Mouse (Mus musculus) neural tube, embryonic 13.5 days (tissue): Measurements from ENCODE around the gene Zbtb21. TPM values are rescaled to one million over a fixed set of nuclear protein-coding genes. Genes with fewer than 3 reads are reported as not detected.
"Not testable (repeated sequence)": the region's sequence is repeated elsewhere in the genome, so short reads cannot be mapped to it uniquely, and the experiment has no call there.

ENCODE experiments used
- ATAC-seq: fragments of 200-750 bp; cut with Nextera tagmentation; 2 replicates; pipeline ENCODE4 v1.8.0; 2017; ENCODE audit warnings: low read depth, mild to moderate bottlenecking, moderate TSS enrichment, moderate library complexity
- H3K27ac ChIP-seq: fragments of 300-500 bp; sonication (generic); replicated peaks from 2 replicates; pipeline ENCODE4 v1.5.1; 2015; ENCODE audit warnings: moderate library complexity, mild to moderate bottlenecking, inconsistent platforms
- H3K27me3 ChIP-seq: fragments of 300-500 bp; sonication (generic); 2 replicates; pipeline ENCODE4 v1.6.1; 2015; ENCODE audit warnings: mild to moderate bottlenecking, inconsistent platforms
- H3K36me3 ChIP-seq: fragments of 300-500 bp; sonication (generic); 2 replicates; pipeline ENCODE4 v1.6.1; 2015; ENCODE audit warnings: mild to moderate bottlenecking, inconsistent platforms
- H3K4me1 ChIP-seq: fragments of 300-500 bp; sonication (generic); replicated peaks from 2 replicates; pipeline ENCODE4 v1.6.1; 2015; ENCODE audit warnings: inconsistent platforms
- H3K4me2 ChIP-seq: fragments of 300-500 bp; sonication (generic); 2 replicates; pipeline ENCODE4 v1.6.1; 2015; ENCODE audit warnings: inconsistent platforms, mild to moderate bottlenecking, moderate library complexity
- H3K4me3 ChIP-seq: fragments of 300-500 bp; sonication (generic); 2 replicates; pipeline ENCODE4 v1.5.1; 2015; ENCODE audit warnings: mild to moderate bottlenecking, inconsistent platforms
- H3K9ac ChIP-seq: fragments of 300-500 bp; sonication (generic); 2 replicates; pipeline ENCODE4 v1.6.1; 2015; ENCODE audit warnings: moderate library complexity, mild to moderate bottlenecking, inconsistent platforms
- H3K9me3 ChIP-seq: fragments of 300-500 bp; sonication (generic); 2 replicates; pipeline ENCODE4 v1.6.1; 2016; ENCODE audit warnings: inconsistent platforms
- WGBS: fragments of 180-500 bp; shearing (Covaris S2); methylation state at CpG from one replicate; pipeline ENCODE4 v1.1.7; 2015; 5-methylcytosine and 5-hydroxymethylcytosine counted together
- polyA plus RNA-seq: library from polyadenylated mRNA; unstranded; fragments of >200 nt; fragmentation: Nextera tagmentation; extraction: Ambion mirVana; gene quantifications from 2 replicates; pipeline ENCODE4 v1.2.1, GENCODE M21; 2015

The Zbtb21 gene
- polyA plus RNA-seq, 1 experiment from 2014 or later: 13.5 TPM

DNA sequence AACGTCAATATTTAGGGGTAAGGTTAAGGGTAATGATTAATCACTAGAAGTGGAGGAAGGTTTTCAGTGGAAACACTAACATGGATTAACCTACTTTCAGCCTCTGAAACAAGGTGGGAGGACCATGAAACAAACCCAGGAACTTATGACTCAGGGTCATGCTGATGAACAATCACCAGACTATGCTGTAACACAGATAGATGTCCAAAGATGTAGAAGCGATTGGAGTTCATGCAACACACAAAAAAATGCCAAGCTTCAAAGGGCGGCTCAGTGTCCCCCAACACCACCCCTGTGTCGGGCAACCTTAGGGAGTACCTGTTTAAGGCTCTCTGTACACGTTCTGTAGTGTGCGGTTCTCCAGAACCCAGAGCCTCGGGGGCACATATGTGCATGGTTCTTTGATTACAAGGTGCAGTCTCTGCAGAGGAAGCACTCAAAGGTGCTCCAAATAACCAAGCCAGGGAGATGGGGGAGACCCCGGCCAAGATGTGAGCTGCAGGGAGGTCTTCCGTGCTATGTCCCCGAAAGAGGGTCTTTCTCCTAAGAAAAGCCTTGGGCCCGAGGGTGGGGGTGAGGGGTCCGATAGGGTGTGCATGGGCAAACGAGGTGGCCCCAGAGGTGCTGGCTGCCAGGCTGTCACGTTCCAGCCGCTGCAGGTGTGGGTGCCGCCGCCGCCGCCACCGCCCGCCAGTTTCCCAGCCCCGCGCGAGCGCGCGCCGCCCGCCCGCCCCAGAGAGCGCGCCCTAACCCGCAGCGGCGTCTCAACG, 856 bp downstream of the Zbtb21 start:
- WGBS: 8% methylated on average over 36 of the region's 36 CpGs
- Histone ChIP-seq H3K9ac (peak overlapping the region; percentile 94), H3K4me3 (peak overlapping the region; percentile 87), H3K27me3 (no peaks in the 10 kb centered on the region), H3K4me1 (peaks cover 17% of the 10 kb centered on the region), H3K27ac (peak overlapping the region; percentile 97), H3K9me3 (no peaks in the 10 kb centered on the region), H3K4me2 (peak overlapping the region; percentile 95), H3K36me3 (peaks cover 6% of the 10 kb centered on the region; the same call in 1 of the 2 replicates)
- ATAC-seq: peak; percentile 40; the same call in 1 of the 2 replicates

- no peaks in the 10 kb centered on the region for H3K9me3 ChIP-seq
- no peak overlapping the region for H3K9ac ChIP-seq
- no peaks in the 10 kb centered on the region for H3K27me3 ChIP-seq
- no peak overlapping the region for H3K4me3 ChIP-seq
- 89% methylated on average over 3 of the region's 3 CpGs for WGBS
- H3K4me1 ChIP-seq: peaks cover 17% of the 10 kb centered on the region
- no peak overlapping the region for H3K27ac ChIP-seq
- ATAC-seq: no peak
- H3K4me2 ChIP-seq: no peak overlapping the region; the same call in 1 of the 2 replicates
- H3K36me3 ChIP-seq: peaks cover 18% of the 10 kb centered on the region
Measured at GRCm38 (mm10) chr16:97960348-97960747, 2.1 kb downstream of the Zbtb21 start.

GRCm38 (mm10) chr16:97958401-97958973, 3.9 kb downstream of the Zbtb21 start:
- peaks cover 17% of the 10 kb centered on the region for H3K4me1 ChIP-seq
- no peak for ATAC-seq
- H3K27ac ChIP-seq: no peak overlapping the region
- H3K9ac ChIP-seq: no peak overlapping the region
- no peaks in the 10 kb centered on the region for H3K9me3 ChIP-seq
- no peak overlapping the region for H3K4me3 ChIP-seq
- no peak overlapping the region for H3K4me2 ChIP-seq
- H3K36me3 ChIP-seq: peaks cover 32% of the 10 kb centered on the region
- no peaks in the 10 kb centered on the region for H3K27me3 ChIP-seq

GRCm38 (mm10) chr16:97957626-97958025, 4.8 kb downstream of the Zbtb21 start:
- no peak overlapping the region for H3K9ac ChIP-seq
- no peak overlapping the region for H3K27ac ChIP-seq
- no peak for ATAC-seq
- H3K27me3 ChIP-seq: no peaks in the 10 kb centered on the region
- no peak overlapping the region for H3K4me3 ChIP-seq
- H3K36me3 ChIP-seq: peaks cover 40% of the 10 kb centered on the region
- no peaks in the 10 kb centered on the region for H3K9me3 ChIP-seq
- peaks cover 14% of the 10 kb centered on the region for H3K4me1 ChIP-seq
- H3K4me2 ChIP-seq: no peak overlapping the region

- H3K36me3 ChIP-seq: peaks cover 56% of the 10 kb centered on the region
- peaks cover 7% of the 10 kb centered on the region for H3K4me1 ChIP-seq
- no peak overlapping the region for H3K9ac ChIP-seq
- no peak overlapping the region for H3K27ac ChIP-seq
- H3K4me2 ChIP-seq: no peak overlapping the region
- 88% methylated on average over 2 of the region's 2 CpGs for WGBS
- no peaks in the 10 kb centered on the region for H3K9me3 ChIP-seq
- no peak for ATAC-seq
- no peaks in the 10 kb centered on the region for H3K27me3 ChIP-seq
- no peak overlapping the region for H3K4me3 ChIP-seq
Measured at GRCm38 (mm10) chr16:97956011-97956410, 6.4 kb downstream of the Zbtb21 start.

DNA sequence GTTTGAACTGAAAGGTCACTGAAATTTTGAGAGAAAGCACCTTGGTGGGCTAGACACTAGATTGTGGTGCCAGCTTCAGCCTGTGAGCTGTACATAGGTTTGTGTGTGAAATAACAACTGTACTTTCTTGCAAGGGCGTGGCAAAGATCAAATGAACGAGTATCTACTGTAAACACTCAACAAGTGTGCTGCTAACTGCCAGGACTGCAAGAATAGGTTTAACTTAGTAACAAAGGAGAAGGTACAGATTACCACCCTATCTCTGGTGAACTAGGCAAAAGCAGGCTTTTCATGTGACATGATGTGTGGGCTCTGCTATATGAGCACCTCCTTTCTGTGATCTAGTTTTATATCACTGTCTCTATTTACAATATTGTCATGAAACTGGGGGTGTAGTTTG, 9.1 kb downstream of the Zbtb21 start:
- no peaks in the 10 kb centered on the region for H3K9me3 ChIP-seq
- 92% methylated on average over 2 of the region's 2 CpGs for WGBS
- H3K4me3 ChIP-seq: no peak overlapping the region
- ATAC-seq: no peak
- no peaks in the 10 kb centered on the region for H3K4me1 ChIP-seq
- no peak overlapping the region for H3K9ac ChIP-seq
- no peaks in the 10 kb centered on the region for H3K27me3 ChIP-seq
- H3K36me3 ChIP-seq: peaks cover 77% of the 10 kb centered on the region
- H3K4me2 ChIP-seq: no peak overlapping the region
- H3K27ac ChIP-seq: no peak overlapping the region

DNA sequence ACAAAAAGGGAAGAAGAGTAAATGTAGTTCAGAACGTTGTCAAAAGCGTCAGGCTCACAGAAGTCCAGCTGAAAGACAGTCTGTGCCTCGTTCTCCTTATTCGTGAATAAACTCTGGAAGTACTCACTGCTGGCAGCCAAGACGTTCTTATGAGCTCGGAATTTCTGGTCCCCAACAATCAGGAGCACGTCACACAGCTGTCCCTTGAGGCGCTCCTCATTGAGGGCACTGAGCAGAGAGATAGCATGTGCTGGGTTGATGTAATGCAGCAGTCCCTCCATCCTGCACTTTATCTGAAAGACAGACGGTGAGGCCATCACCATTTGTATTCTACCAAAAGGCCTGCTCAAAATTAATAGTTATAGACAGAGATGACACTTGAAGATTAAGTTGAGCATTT, 9.6 kb downstream of the Zbtb21 start:
- Histone ChIP-seq H3K36me3 (peaks cover 80% of the 10 kb centered on the region), H3K4me1 (no peaks in the 10 kb centered on the region), H3K27me3 (no peaks in the 10 kb centered on the region), H3K27ac (no peak overlapping the region), H3K9ac (no peak overlapping the region), H3K4me3 (no peak overlapping the region), H3K4me2 (no peak overlapping the region), H3K9me3 (no peaks in the 10 kb centered on the region)
- 93% methylated on average over 9 of the region's 9 CpGs for WGBS
- ATAC-seq: no peak

DNA sequence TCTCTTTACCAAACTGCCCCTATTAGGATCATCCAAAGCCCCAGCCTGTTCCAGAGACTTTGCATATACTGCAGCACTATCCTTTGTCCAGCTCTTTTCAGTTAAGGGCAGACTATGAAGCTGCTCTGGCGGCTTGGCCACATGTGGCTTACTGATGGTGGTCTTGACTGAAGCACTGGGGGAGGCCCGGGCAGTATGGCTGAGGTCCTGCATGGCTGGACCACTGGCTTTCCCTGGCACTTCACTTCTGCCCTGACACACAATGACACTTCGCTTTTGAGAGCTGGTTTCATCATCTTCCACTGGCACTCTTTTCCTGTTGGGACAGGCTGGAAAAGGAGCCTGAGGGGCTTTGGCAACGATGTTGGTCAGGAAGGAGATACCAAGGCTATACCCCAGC, 10.1 kb downstream of the Zbtb21 start:
- H3K27me3 ChIP-seq: no peaks in the 10 kb centered on the region
- H3K9me3 ChIP-seq: no peaks in the 10 kb centered on the region
- no peak overlapping the region for H3K9ac ChIP-seq
- no peak overlapping the region for H3K4me2 ChIP-seq
- H3K36me3 ChIP-seq: peaks cover 80% of the 10 kb centered on the region
- H3K4me1 ChIP-seq: no peaks in the 10 kb centered on the region
- no peak overlapping the region for H3K27ac ChIP-seq
- ATAC-seq: no peak
- 90% methylated on average over 4 of the region's 4 CpGs for WGBS
- no peak overlapping the region for H3K4me3 ChIP-seq

GRCm38 (mm10) chr16:97950061-97950460, 12.4 kb downstream of the Zbtb21 start:
- 96% methylated on average over 8 of the region's 8 CpGs for WGBS
- peaks cover 70% of the 10 kb centered on the region for H3K36me3 ChIP-seq
- H3K4me3 ChIP-seq: no peak overlapping the region
- H3K9me3 ChIP-seq: no peaks in the 10 kb centered on the region
- H3K4me2 ChIP-seq: no peak overlapping the region
- no peak for ATAC-seq
- no peaks in the 10 kb centered on the region for H3K4me1 ChIP-seq
- H3K27ac ChIP-seq: no peak overlapping the region
- no peaks in the 10 kb centered on the region for H3K27me3 ChIP-seq
- no peak overlapping the region for H3K9ac ChIP-seq

DNA sequence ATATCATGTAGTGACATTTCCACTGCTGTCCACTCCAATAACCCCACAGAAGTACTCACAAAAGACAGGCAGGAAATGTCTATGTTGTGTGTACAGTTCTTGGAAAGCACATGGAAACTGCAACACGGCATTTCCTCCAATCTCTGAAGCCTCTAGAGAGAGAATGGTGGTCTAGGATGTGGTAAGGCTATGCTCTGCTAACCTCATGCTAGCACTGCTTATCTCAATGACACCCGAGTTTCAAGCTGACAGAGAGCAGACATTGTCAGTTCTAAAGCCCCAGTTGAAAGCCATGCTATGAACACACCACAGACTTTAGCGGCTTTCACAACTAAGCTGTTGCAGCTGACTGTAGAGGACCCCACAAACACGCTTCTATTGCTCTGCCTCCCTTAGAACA, 13.6 kb downstream of the Zbtb21 start:
- Histone ChIP-seq H3K9me3 (no peaks in the 10 kb centered on the region), H3K9ac (no peak overlapping the region), H3K36me3 (peaks cover 66% of the 10 kb centered on the region), H3K4me3 (no peak overlapping the region), H3K4me2 (no peak overlapping the region), H3K27ac (no peak overlapping the region), H3K4me1 (no peaks in the 10 kb centered on the region), H3K27me3 (no peaks in the 10 kb centered on the region)
- WGBS: 88% methylated on average over 4 of the region's 4 CpGs
- no peak for ATAC-seq

DNA sequence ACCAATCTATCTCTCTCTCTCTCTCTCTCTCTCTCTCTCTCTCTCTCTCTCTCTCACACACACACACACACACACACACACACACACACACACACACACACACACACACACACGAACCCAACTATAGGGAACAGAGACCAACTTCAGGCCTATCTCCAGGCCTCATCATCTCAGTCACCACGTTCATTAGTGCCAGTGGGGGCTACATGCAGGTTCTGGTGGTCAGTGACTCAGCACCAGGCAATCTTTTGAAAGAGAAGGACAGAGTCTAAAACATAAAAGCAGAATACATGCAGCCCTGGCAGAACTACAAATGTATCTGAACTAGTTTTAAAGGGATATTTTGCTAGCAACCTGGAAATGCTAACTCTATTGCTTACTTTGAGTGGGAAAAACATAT, 15.4 kb downstream of the Zbtb21 start:
- WGBS: 92% methylated on average over 2 of the region's 2 CpGs
- not testable (repeated sequence) for H3K4me2 ChIP-seq, H3K9ac ChIP-seq, H3K4me1 ChIP-seq, H3K27ac ChIP-seq, H3K4me3 ChIP-seq, H3K27me3 ChIP-seq, ATAC-seq, H3K9me3 ChIP-seq
- peaks cover 49% of the 10 kb centered on the region for H3K36me3 ChIP-seq

GRCm38 (mm10) chr16:97941844-97942243, 20.6 kb downstream of the Zbtb21 start:
- H3K9me3 ChIP-seq: no peaks in the 10 kb centered on the region
- H3K4me3 ChIP-seq: no peak overlapping the region
- no peak overlapping the region for H3K27ac ChIP-seq
- no peak overlapping the region for H3K4me2 ChIP-seq
- ATAC-seq: no peak
- no peak overlapping the region for H3K9ac ChIP-seq
- H3K36me3 ChIP-seq: peaks cover 20% of the 10 kb centered on the region
- H3K27me3 ChIP-seq: no peaks in the 10 kb centered on the region
- no peaks in the 10 kb centered on the region for H3K4me1 ChIP-seq

- Histone ChIP-seq H3K4me1 (no peaks in the 10 kb centered on the region), H3K4me2 (no peak overlapping the region), H3K27me3 (no peaks in the 10 kb centered on the region), H3K4me3 (no peak overlapping the region), H3K27ac (no peak overlapping the region), H3K9ac (no peak overlapping the region), H3K36me3 (peaks cover 15% of the 10 kb centered on the region), H3K9me3 (no peaks in the 10 kb centered on the region)
- no peak for ATAC-seq
- 88% methylated on average over 3 of the region's 3 CpGs for WGBS
Measured at GRCm38 (mm10) chr16:97940471-97940973, 21.9 kb downstream of the Zbtb21 start.
